Mouse (Mus musculus) embryonic fibroblast, embryonic 13.5 days (primary cell): ENCODE measurements around the gene Platr17. TPM values are rescaled to one million over a fixed set of nuclear protein-coding genes. Genes with fewer than 3 reads are reported as not detected.

Experiments
- H3K27ac ChIP-seq: 2 replicates; pipeline ENCODE4 v1.5.1; 2012; ENCODE audit warnings: low read length, control low read depth, inconsistent platforms; ENCODE audit not compliant: insufficient read depth
- H3K4me1 ChIP-seq: 2 replicates; pipeline ENCODE4 v1.6.1; 2011; ENCODE audit warnings: low read length; ENCODE audit not compliant: control insufficient read depth, insufficient read depth
- H3K4me3 ChIP-seq: 2 replicates; pipeline ENCODE4 v1.5.1; 2011; ENCODE audit warnings: mild to moderate bottlenecking, control low read depth, low read length; ENCODE audit not compliant: insufficient read depth
- CTCF ChIP-seq: IDR thresholded peaks from 2 replicates; pipeline ENCODE4 v1.5.1; 2011; ENCODE audit warnings: mild to moderate bottlenecking, control low read depth, low read length, moderate library complexity, borderline replicate concordance; ENCODE audit not compliant: insufficient read depth
- POLR2A ChIP-seq: IDR thresholded peaks from 2 replicates; pipeline ENCODE4 v1.6.1; 2011; ENCODE audit warnings: low read depth, mild to moderate bottlenecking, control low read depth, low read length, moderate library complexity
- polyA plus RNA-seq: library from polyadenylated mRNA; stranded (reverse); fragments of >200 nt; gene quantifications from 2 replicates; pipeline ENCODE4 v1.2.4, GENCODE M21; 2011; ENCODE audit warnings: low read depth; ENCODE audit not compliant: missing spikeins, insufficient read length

Gene Platr17
- polyA plus RNA-seq, 1 experiment: not detected

DNA sequence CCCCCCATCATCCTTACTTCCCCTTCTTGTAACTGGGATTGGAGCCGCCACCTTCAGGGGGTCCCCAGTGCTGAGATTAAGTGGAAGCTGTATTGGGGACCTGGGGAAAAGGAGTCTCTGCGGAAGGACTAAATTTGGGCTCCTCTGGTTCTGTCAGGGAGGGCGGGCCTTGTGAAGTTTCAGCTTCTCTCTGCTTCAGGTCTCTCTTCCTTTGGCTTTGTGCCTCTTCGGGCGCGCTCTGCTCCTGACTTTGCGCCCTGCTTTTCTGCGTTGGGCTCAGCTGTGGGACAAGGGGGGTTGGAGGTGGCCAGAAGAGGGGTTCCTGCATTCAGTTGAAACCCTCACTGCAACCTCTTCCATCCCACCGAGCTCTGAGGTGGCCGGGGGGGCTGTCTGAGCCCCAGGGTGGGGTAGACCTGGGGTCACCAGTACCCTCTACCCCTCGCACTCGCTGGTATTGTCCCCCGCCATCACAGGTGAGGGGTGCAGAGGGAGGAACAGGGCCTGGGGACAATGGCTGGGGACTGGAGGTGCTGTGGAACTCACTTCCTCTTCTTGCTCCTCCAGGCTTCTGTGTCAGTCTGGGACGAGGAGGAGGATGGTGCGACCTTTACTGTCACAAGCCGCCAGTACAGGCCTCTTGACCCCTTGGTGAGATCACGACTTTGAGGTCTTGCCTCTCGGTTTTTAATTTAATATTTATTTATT lies 26.4 kb downstream of the Platr17 start:
- TF ChIP-seq CTCF: no peak
- TF ChIP-seq POLR2A: no peak
- no peak overlapping the region for H3K27ac ChIP-seq
- H3K4me1 ChIP-seq: no peaks in the 10 kb centered on the region
- H3K4me3 ChIP-seq: peak overlapping the region; percentile 77

DNA sequence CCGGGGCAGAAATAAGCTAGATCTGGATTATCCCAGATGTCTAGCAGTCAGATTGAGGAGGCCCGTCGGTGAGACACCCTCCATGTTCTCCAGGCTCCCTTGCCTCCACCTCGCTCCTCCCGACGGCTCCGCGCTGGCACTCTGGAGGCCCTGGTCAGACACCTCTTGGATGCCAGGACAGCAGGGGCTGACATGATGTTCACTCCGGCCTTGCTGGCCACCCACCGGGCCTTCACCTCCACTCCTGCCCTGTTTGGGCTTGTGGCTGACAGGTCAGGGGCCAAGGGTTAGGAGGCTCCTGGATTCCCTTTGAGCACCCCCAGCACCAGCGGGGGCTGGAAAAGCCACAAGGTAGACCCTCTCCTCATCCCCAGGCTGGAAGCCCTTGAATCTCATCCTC lies 27.0 kb downstream of the Platr17 start:
- TF ChIP-seq CTCF (no peak), POLR2A (no peak)
- no peak overlapping the region for H3K4me3 ChIP-seq

GRCm38 (mm10) chr17:33932448-33932847 lies 27.5 kb downstream of the Platr17 start:
- no peak overlapping the region for H3K4me3 ChIP-seq
- no peaks in the 10 kb centered on the region for H3K4me1 ChIP-seq
- TF ChIP-seq POLR2A (no peak), CTCF (no peak)
- H3K27ac ChIP-seq: no peak overlapping the region

More for the DNA sequence above, 27.0 kb downstream of the Platr17 start:
- Histone ChIP-seq H3K27ac (no peak overlapping the region), H3K4me1 (no peaks in the 10 kb centered on the region)

DNA sequence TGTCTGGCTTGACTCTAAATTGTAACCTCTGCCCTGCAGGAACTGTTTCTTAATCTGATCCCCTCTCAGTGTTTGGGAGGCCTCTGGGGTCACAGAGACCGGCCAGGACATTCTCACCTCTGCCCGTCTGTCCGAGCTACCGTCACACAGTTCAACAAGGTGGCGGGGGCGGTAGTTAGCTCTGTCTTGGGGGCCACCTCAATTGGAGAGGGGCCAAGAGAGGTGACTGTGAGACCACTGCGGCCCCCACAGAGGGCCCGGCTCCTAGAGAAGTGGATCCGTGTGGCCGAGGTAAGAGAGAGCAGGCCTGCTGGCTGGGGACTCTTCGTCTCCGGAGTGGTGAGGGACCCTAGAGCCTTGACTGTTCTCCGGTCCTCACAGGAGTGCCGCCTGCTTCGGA lies 28.0 kb downstream of the Platr17 start:
- H3K4me3 ChIP-seq: no peak overlapping the region
- TF ChIP-seq CTCF (no peak), POLR2A (no peak)
- H3K27ac ChIP-seq: no peak overlapping the region
- H3K4me1 ChIP-seq: no peaks in the 10 kb centered on the region

- H3K4me3 ChIP-seq: no peak overlapping the region
- TF ChIP-seq POLR2A: no peak
- TF ChIP-seq CTCF: no peak
- H3K4me1 ChIP-seq: peaks cover 4% of the 10 kb centered on the region; the same call in 1 of the 2 replicates
- H3K27ac ChIP-seq: no peak overlapping the region
These were observed 30.6 kb downstream of the Platr17 start for GRCm38 (mm10) chr17:33935422-33936055.

- Histone ChIP-seq H3K4me1 (peaks cover 7% of the 10 kb centered on the region; the same call in 1 of the 2 replicates), H3K27ac (no peak overlapping the region), H3K4me3 (no peak overlapping the region)
- TF ChIP-seq CTCF (no peak), POLR2A (no peak)
These were observed 32.1 kb downstream of the Platr17 start for GRCm38 (mm10) chr17:33936993-33937392.

DNA sequence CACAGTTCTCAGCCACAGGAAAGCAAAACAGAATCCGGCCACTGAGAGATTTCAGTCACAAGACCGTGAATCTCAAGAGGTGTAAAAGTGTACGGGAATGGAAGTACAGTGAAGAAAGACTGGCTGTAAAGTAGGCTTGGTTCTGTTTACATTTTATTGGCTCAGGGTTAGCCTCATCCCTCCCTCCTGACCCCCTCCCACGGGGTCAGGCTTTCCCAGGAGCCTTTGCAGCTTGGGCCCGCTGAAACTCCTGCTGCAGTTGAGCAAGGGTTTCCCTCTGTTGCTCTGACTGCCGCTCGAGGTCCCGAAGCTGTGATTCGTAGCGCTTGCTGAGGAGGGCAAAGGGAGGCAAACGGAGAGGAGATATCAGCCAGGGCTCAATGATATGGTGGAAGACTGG lies 33.8 kb downstream of the Platr17 start:
- no peak for TF ChIP-seq CTCF
- TF ChIP-seq POLR2A: no peak
- no peak overlapping the region for H3K4me3 ChIP-seq
- H3K27ac ChIP-seq: no peak overlapping the region
- peaks cover 7% of the 10 kb centered on the region; the same call in 1 of the 2 replicates for H3K4me1 ChIP-seq

DNA sequence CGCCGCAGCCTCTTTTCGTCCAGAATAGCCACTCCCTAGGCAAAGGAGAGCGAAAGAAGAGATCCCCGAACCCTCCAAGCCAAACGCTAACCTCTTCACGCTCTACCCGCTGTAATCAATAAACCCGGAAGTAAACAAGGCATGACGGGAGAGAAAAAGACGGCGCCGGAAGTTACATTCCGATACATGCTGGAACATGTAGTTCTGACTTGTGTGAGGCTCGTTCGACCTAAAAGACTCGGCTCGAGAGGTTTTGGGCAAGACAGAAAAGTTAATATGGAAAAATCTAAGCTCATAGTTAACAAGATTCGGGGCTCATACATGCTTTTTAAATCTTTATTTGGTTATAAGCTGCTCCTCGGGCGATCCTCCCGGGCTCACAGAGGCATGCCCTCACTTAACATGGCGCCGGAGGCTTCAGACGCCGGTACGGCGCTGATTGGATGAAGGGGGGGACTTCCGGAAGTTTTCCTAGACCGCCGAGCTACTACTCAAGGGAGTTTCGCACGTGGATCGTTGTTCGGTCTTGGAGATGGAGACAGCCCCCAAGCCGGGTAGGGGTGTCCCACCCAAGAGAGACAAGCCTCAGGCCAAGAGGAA lies 35.4 kb downstream of the Platr17 start, which contains the start of the genes Pfdn6 and Wdr46:
Pfdn6 (minus strand) TSS at position 138 of the 600 bp plus-strand sequence.
Wdr46 (plus strand) TSS at position 455 of the 600 bp plus-strand sequence.
- peaks cover 7% of the 10 kb centered on the region; the same call in 1 of the 2 replicates for H3K4me1 ChIP-seq
- peak within 1 kb of the TSS; percentile 76 for H3K27ac ChIP-seq
- H3K4me3 ChIP-seq: peak within 1 kb of the TSS; percentile 93
- TF ChIP-seq CTCF: no peak
- TF ChIP-seq POLR2A: peak; percentile 72

DNA sequence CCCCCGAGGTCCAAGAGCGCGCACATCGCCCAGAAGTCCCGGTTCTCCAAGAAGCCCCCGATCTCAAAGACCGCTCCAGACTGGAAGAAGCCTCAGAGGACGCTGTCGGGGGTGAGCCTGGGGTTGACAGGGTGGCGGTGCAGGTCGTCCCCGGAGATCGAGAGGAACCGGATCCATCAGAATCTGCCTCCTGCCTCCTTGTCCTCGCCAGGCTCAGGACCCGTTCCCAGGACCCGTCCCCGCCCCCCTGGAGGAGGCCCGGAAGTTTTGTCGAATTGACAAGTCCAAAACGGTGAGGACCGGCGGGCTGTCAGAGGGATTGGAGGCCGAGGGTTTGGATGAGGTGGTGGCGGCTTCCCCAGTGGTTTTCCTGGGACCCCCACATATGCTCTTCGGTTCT lies 36.0 kb downstream of the Platr17 start:
- Histone ChIP-seq H3K4me1 (peaks cover 7% of the 10 kb centered on the region; the same call in 1 of the 2 replicates), H3K27ac (no peak overlapping the region), H3K4me3 (peak overlapping the region; percentile 93)
- TF ChIP-seq POLR2A (no peak), CTCF (no peak)
